Mouse (Mus musculus) kidney, embryonic 15.5 days (tissue): ENCODE measurements around the gene Armc9. TPM values are rescaled to one million over a fixed set of nuclear protein-coding genes. Genes with fewer than 3 reads are reported as not detected.
A peak's percentile ranks its signal among the peaks of the same experiment; 100 is the strongest.

Experiments
- ATAC-seq: fragments of 200-750 bp; cut with Nextera tagmentation; replicated peaks from 2 replicates; pipeline ENCODE4 v1.8.0; 2017; ENCODE audit warnings: moderate TSS enrichment; ENCODE audit not compliant: low FRiP score
- H3K27ac ChIP-seq: fragments of 300-500 bp; sonication (generic); 2 replicates; pipeline ENCODE4 v1.5.1; 2015; ENCODE audit warnings: mild to moderate bottlenecking, inconsistent platforms
- H3K27me3 ChIP-seq: fragments of 300-500 bp; sonication (generic); 2 replicates; pipeline ENCODE4 v1.6.1; 2015; ENCODE audit warnings: inconsistent platforms
- H3K36me3 ChIP-seq: fragments of 300-500 bp; sonication (generic); 2 replicates; pipeline ENCODE4 v1.6.1; 2015; ENCODE audit warnings: inconsistent platforms
- H3K4me1 ChIP-seq: fragments of 300-500 bp; sonication (generic); 2 replicates; pipeline ENCODE4 v1.6.1; 2015; ENCODE audit warnings: inconsistent platforms
- H3K4me2 ChIP-seq: fragments of 300-500 bp; sonication (generic); 2 replicates; pipeline ENCODE4 v1.6.1; 2015; ENCODE audit warnings: moderate library complexity, mild to moderate bottlenecking, inconsistent platforms
- H3K4me3 ChIP-seq: fragments of 300-500 bp; sonication (generic); replicated peaks from 2 replicates; pipeline ENCODE4 v1.5.1; 2015; ENCODE audit warnings: mild to moderate bottlenecking, inconsistent platforms
- H3K9ac ChIP-seq: fragments of 300-500 bp; sonication (generic); 2 replicates; pipeline ENCODE4 v1.6.1; 2015; ENCODE audit warnings: mild to moderate bottlenecking, inconsistent platforms
- H3K9me3 ChIP-seq: fragments of 300-500 bp; sonication (generic); replicated peaks from 2 replicates; pipeline ENCODE4 v1.6.1; 2016; ENCODE audit warnings: inconsistent platforms
- WGBS: fragments of 180-500 bp; shearing (Covaris S2); methylation state at CpG from one replicate; pipeline ENCODE4 v1.1.7; 2015; ENCODE audit warnings: mixed read lengths; 5-methylcytosine and 5-hydroxymethylcytosine counted together
- polyA plus RNA-seq: library from polyadenylated mRNA; unstranded; fragments of >200 nt; fragmentation: Nextera tagmentation; extraction: Ambion mirVana; gene quantifications from 2 replicates; pipeline ENCODE4 v1.2.1, GENCODE M21; 2015

The Armc9 gene
- polyA plus RNA-seq, 1 experiment from 2014 or later = 29.9 TPM

DNA sequence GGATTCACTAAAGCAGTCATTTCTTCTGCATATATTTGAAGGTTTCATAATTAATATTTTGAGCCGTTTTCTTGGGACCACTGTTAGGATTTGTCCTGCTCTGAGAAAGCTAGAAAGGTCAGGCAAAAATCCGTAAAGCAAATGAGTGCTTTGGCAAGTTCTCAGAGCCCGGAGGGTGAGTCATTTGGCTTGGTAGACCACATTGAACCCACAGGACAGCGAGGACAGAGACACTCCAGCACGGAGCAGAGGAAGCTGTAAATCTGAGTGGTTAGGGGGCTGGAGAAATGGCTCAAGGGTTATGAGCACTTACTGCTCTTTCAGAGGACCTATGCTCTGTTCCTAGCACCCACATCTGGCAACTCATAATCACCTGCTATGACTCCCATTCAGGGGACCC is 7.0 kb upstream of the Armc9 start:
- no peak for ATAC-seq
- Histone ChIP-seq H3K36me3 (no peaks in the 10 kb centered on the region), H3K9ac (no peak overlapping the region), H3K9me3 (no peaks in the 10 kb centered on the region), H3K4me2 (no peak overlapping the region), H3K4me1 (no peaks in the 10 kb centered on the region), H3K27me3 (no peaks in the 10 kb centered on the region), H3K4me3 (no peak overlapping the region), H3K27ac (no peak overlapping the region)
- 63% methylated on average over 5 of the region's 5 CpGs for WGBS

DNA sequence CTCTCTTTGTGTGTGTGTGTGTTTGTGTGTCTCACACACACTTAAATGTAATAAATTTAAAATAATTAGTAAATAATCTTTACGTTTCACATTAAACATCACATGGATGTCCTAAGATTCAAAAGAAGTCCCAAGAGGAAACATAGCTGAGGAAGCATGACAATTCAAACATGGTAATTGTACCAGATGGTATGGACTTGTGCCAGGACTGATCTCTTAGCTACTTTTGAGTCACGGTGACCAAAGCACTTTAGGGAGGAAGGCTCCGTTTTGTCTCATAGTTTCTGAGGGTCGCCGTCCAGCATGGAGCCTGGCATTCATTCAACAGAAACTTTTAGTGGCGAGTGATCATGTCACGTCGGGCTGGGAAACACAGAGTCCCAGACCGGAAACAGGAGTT is 6.4 kb upstream of the Armc9 start:
- no peak overlapping the region for H3K4me3 ChIP-seq
- no peak for ATAC-seq
- no peaks in the 10 kb centered on the region for H3K36me3 ChIP-seq
- no peak overlapping the region for H3K9ac ChIP-seq
- H3K27ac ChIP-seq = no peak overlapping the region
- no peaks in the 10 kb centered on the region for H3K27me3 ChIP-seq
- WGBS = 81% methylated on average over 9 of the region's 9 CpGs
- H3K4me2 ChIP-seq = no peak overlapping the region
- no peaks in the 10 kb centered on the region for H3K9me3 ChIP-seq
- no peaks in the 10 kb centered on the region for H3K4me1 ChIP-seq

DNA sequence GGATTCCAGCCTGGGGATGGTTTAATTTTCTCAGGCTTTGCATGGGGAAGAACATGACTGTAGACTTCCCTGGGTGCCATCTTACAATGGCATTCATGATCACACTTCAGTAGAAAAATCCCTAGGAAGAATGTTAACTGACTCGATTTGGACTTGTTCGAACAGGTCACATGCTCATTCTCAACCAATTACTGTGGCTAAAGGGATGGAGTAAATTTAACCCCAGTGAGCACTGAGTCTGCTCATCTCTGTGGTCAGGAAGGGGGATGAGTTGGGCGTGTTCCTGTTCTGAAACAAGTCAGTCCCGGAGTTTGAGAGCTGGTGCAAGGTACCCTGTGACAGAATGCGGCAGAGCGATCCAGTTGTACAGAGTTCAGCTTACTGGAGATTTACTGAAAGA is 3.7 kb upstream of the Armc9 start:
- Histone ChIP-seq H3K4me3 (no peak overlapping the region), H3K36me3 (no peaks in the 10 kb centered on the region), H3K9ac (no peak overlapping the region), H3K4me2 (no peak overlapping the region), H3K9me3 (no peaks in the 10 kb centered on the region), H3K27ac (no peak overlapping the region), H3K4me1 (peaks cover 14% of the 10 kb centered on the region), H3K27me3 (no peaks in the 10 kb centered on the region)
- WGBS = 82% methylated on average over 6 of the region's 6 CpGs
- no peak for ATAC-seq

GRCm38 (mm10) chr1:86151376-86151775 is 3.2 kb upstream of the Armc9 start:
- ATAC-seq = no peak
- Histone ChIP-seq H3K4me3 (no peak overlapping the region), H3K4me2 (no peak overlapping the region), H3K27ac (no peak overlapping the region), H3K27me3 (no peaks in the 10 kb centered on the region), H3K9me3 (no peaks in the 10 kb centered on the region), H3K4me1 (peaks cover 15% of the 10 kb centered on the region), H3K9ac (no peak overlapping the region), H3K36me3 (no peaks in the 10 kb centered on the region)
- 77% methylated on average over 7 of the region's 7 CpGs for WGBS

- H3K4me2 ChIP-seq = no peak overlapping the region
- 96% methylated on average over 1 of the region's 1 CpGs for WGBS
- ATAC-seq = no peak
- no peak overlapping the region for H3K9ac ChIP-seq
- peaks cover 5% of the 10 kb centered on the region; the same call in 1 of the 2 replicates for H3K36me3 ChIP-seq
- no peak overlapping the region for H3K27ac ChIP-seq
- peaks cover 15% of the 10 kb centered on the region for H3K4me1 ChIP-seq
- no peaks in the 10 kb centered on the region for H3K9me3 ChIP-seq
- no peaks in the 10 kb centered on the region for H3K27me3 ChIP-seq
- no peak overlapping the region for H3K4me3 ChIP-seq
These were observed 2.0 kb upstream of the Armc9 start for GRCm38 (mm10) chr1:86152618-86153017.

DNA sequence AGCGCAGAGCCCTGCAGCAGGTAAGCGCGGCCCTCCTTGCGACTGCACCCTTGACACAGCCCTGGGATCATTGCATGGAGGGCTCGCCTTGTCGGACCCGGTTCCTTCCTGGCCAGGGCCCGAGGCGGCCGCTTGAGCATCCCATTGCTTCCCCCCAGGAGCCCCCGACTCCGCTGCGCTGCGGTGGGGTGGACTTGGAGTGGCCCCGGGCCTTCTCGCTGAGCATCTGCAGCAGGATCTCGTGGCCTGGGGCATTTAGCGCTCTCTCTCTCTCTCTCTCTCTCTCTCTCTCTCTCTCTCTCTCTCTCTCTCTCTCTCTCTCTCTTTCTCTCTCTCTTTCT is 214 bp downstream of the Armc9 start:
- Histone ChIP-seq H3K9ac (peak overlapping the region; percentile 75), H3K4me1 (peaks cover 15% of the 10 kb centered on the region), H3K36me3 (peaks cover 18% of the 10 kb centered on the region), H3K4me2 (peak overlapping the region; percentile 81), H3K4me3 (peak overlapping the region; percentile 92), H3K27ac (peak overlapping the region; percentile 89; the same call in 1 of the 2 replicates), H3K27me3 (no peaks in the 10 kb centered on the region), H3K9me3 (no peaks in the 10 kb centered on the region)
- WGBS = 0% methylated on average over 18 of the region's 18 CpGs
- ATAC-seq = no peak

DNA sequence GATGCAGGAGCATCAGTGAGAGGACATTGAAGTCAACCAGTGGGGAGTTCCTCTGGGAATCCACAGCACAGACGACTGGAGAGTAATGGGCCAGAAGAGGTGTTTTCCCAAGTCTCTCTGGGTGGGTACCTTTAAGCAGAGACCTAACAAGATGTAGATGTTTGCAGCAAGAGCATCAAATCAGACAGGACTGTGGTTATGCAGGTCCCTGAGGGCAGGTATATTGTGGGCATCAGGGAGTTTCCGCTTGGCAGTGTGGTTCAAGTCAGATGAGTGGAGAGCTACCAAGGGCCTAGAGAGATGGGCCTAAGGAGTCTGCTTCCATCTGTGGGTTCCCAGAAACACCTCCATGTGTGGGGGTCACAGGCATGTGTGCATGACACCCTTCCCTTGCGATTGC is 1.5 kb downstream of the Armc9 start:
- Histone ChIP-seq H3K4me2 (no peak overlapping the region), H3K9me3 (no peaks in the 10 kb centered on the region), H3K9ac (0 out of 2 replicates have a peak overlapping the region, but pooled peaks have one; percentile 75), H3K4me1 (peaks cover 15% of the 10 kb centered on the region), H3K36me3 (peaks cover 30% of the 10 kb centered on the region), H3K27me3 (no peaks in the 10 kb centered on the region), H3K4me3 (no peak overlapping the region), H3K27ac (no peak overlapping the region)
- ATAC-seq = no peak
- WGBS = 84% methylated on average over 3 of the region's 3 CpGs

DNA sequence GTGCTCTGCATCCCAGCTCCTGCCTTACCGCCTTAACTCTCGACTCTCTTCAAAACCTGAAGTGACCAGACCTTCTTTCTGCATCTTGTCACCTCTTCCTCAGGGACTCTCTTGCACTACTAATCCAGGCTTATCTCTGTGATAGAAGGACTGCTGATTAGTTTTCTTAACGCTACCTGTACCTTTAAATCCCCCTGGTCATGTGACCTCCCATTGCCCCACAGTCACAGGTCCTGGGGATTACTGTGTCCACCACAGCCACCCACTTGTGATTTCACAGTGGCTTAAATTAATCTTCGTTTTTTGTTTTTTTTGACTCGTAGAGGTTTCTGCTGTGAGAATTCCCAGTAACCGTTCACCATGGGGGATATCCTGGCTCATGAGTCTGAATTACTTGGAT is 2.0 kb downstream of the Armc9 start:
- no peak for ATAC-seq
- H3K4me1 ChIP-seq = peaks cover 15% of the 10 kb centered on the region
- H3K36me3 ChIP-seq = peaks cover 35% of the 10 kb centered on the region
- no peaks in the 10 kb centered on the region for H3K27me3 ChIP-seq
- H3K27ac ChIP-seq = no peak overlapping the region
- H3K9ac ChIP-seq = no peak overlapping the region
- WGBS = 91% methylated on average over 6 of the region's 6 CpGs
- H3K4me2 ChIP-seq = no peak overlapping the region
- H3K4me3 ChIP-seq = no peak overlapping the region
- no peaks in the 10 kb centered on the region for H3K9me3 ChIP-seq

GRCm38 (mm10) chr1:86160059-86160458 is 5.5 kb downstream of the Armc9 start:
- ATAC-seq = no peak
- Histone ChIP-seq H3K4me3 (no peak overlapping the region), H3K9me3 (no peaks in the 10 kb centered on the region), H3K4me2 (no peak overlapping the region), H3K36me3 (peaks cover 67% of the 10 kb centered on the region), H3K27me3 (no peaks in the 10 kb centered on the region), H3K4me1 (peaks cover 9% of the 10 kb centered on the region), H3K9ac (no peak overlapping the region), H3K27ac (no peak overlapping the region)
- 93% methylated on average over 6 of the region's 6 CpGs for WGBS

DNA sequence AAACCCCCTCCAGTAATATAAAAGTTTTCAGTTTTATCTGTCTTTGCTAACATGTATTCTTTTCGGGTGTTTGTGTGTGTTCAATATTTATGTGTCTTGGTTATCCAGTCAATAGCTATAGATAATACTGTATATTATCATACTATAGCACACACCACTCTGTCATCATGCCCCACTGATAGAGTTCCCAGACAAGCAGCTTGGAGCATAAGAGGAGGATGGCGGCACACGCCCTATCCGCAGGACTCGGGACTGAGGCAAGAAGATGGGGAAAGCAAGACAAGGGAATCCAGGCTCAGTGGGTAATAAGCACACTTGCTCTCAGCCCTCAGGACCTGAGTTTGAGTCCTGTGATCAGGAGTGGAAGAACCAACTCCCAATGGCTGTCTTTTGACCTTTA is 5.9 kb downstream of the Armc9 start:
- peaks cover 70% of the 10 kb centered on the region for H3K36me3 ChIP-seq
- H3K4me3 ChIP-seq = no peak overlapping the region
- H3K9ac ChIP-seq = no peak overlapping the region
- H3K27ac ChIP-seq = no peak overlapping the region
- no peaks in the 10 kb centered on the region for H3K27me3 ChIP-seq
- 94% methylated on average over 5 of the region's 5 CpGs for WGBS
- no peaks in the 10 kb centered on the region for H3K9me3 ChIP-seq
- 0 out of 2 replicates have a peak, but pooled peaks have one; percentile 64 for ATAC-seq
- no peak overlapping the region for H3K4me2 ChIP-seq
- H3K4me1 ChIP-seq = peaks cover 5% of the 10 kb centered on the region

- Histone ChIP-seq H3K36me3 (peaks cover 75% of the 10 kb centered on the region), H3K4me3 (no peak overlapping the region), H3K4me2 (no peak overlapping the region), H3K4me1 (no peaks in the 10 kb centered on the region), H3K27me3 (no peaks in the 10 kb centered on the region), H3K9me3 (no peaks in the 10 kb centered on the region), H3K9ac (no peak overlapping the region), H3K27ac (no peak overlapping the region)
- no peak; the same call in 1 of the 2 replicates for ATAC-seq
- 91% methylated on average over 5 of the region's 5 CpGs for WGBS
These were observed 6.5 kb downstream of the Armc9 start for GRCm38 (mm10) chr1:86161061-86161460.

GRCm38 (mm10) chr1:86174602-86175001 is 20.0 kb downstream of the Armc9 start:
- Histone ChIP-seq H3K4me3 (no peak overlapping the region), H3K9me3 (no peaks in the 10 kb centered on the region), H3K27me3 (no peaks in the 10 kb centered on the region), H3K4me1 (no peaks in the 10 kb centered on the region), H3K9ac (no peak overlapping the region), H3K27ac (no peak overlapping the region), H3K4me2 (no peak overlapping the region), H3K36me3 (peaks cover 65% of the 10 kb centered on the region)
- ATAC-seq = no peak
- 95% methylated on average over 5 of the region's 5 CpGs for WGBS

GRCm38 (mm10) chr1:86176066-86176465 is 21.5 kb downstream of the Armc9 start:
- Histone ChIP-seq H3K4me2 (no peak overlapping the region), H3K4me3 (no peak overlapping the region), H3K9me3 (no peaks in the 10 kb centered on the region), H3K27ac (peak overlapping the region; percentile 49), H3K36me3 (peaks cover 55% of the 10 kb centered on the region), H3K4me1 (no peaks in the 10 kb centered on the region), H3K27me3 (no peaks in the 10 kb centered on the region), H3K9ac (no peak overlapping the region)
- ATAC-seq = peak; percentile 46; the same call in 1 of the 2 replicates
- 57% methylated on average over 2 of the region's 2 CpGs for WGBS
